Mouse (Mus musculus) midbrain, embryonic 11.5 days (tissue): ENCODE measurements around the gene Nfib. TPM values are rescaled to one million over a fixed set of nuclear protein-coding genes. Genes with fewer than 3 reads are reported as not detected.

ENCODE experiments used
- ATAC-seq: fragments of 200-750 bp; cut with Nextera tagmentation; 2 replicates; pipeline ENCODE4 v1.8.0; 2017; ENCODE audit warnings: moderate TSS enrichment, moderate library complexity; ENCODE audit not compliant: low FRiP score
- DNase-seq: peaks from one replicate; pipeline ENCODE4 v3.0.0; 2015; ENCODE audit warnings: low spot score; ENCODE audit errors: missing footprints
- H3K27ac ChIP-seq: fragments of 300-500 bp; sonication (generic); 2 replicates; pipeline ENCODE4 v1.5.1; 2014; ENCODE audit warnings: low read depth, low read length
- H3K27me3 ChIP-seq: fragments of 300-500 bp; sonication (generic); 2 replicates; pipeline ENCODE4 v1.6.1; 2014; ENCODE audit warnings: mild to moderate bottlenecking, low read length, moderate library complexity, mixed read lengths; ENCODE audit not compliant: control insufficient read depth, insufficient read depth
- H3K36me3 ChIP-seq: fragments of 300-500 bp; sonication (generic); 2 replicates; pipeline ENCODE4 v1.6.1; 2014; ENCODE audit warnings: mild to moderate bottlenecking, low read length, moderate library complexity, mixed read lengths; ENCODE audit not compliant: control insufficient read depth, insufficient read depth
- H3K4me1 ChIP-seq: fragments of 300-500 bp; sonication (generic); 2 replicates; pipeline ENCODE4 v1.6.1; 2014; ENCODE audit warnings: low read length; ENCODE audit not compliant: control insufficient read depth, insufficient read depth
- H3K4me2 ChIP-seq: fragments of 300-500 bp; sonication (generic); 2 replicates; pipeline ENCODE4 v1.6.1; 2014; ENCODE audit warnings: mild to moderate bottlenecking, moderate library complexity
- H3K4me3 ChIP-seq: fragments of 300-500 bp; sonication (generic); 2 replicates; pipeline ENCODE4 v1.5.1; 2014; ENCODE audit warnings: low read depth, low read length
- H3K9ac ChIP-seq: fragments of 300-500 bp; sonication (generic); 2 replicates; pipeline ENCODE4 v1.6.1; 2014; ENCODE audit warnings: low read length
- H3K9me3 ChIP-seq: fragments of 300-500 bp; sonication (generic); 2 replicates; pipeline ENCODE4 v1.6.1; 2016; ENCODE audit warnings: low read length; ENCODE audit not compliant: control insufficient read depth
- WGBS: fragments of 180-500 bp; shearing (Covaris S2); extraction: QIAGEN DNeasy Blood & Tissue Kit; methylation state at CpG from one replicate; pipeline ENCODE4 v1.1.7; 2014; 5-methylcytosine and 5-hydroxymethylcytosine counted together
- polyA plus RNA-seq: library from polyadenylated mRNA; unstranded; fragments of >200 nt; fragmentation: Nextera tagmentation; extraction: Ambion mirVana; gene quantifications from 2 replicates; pipeline ENCODE4 v1.2.1, GENCODE M21; 2014

Gene Nfib
- polyA plus RNA-seq, 1 experiment from 2014 or later: 19.9 TPM

DNA sequence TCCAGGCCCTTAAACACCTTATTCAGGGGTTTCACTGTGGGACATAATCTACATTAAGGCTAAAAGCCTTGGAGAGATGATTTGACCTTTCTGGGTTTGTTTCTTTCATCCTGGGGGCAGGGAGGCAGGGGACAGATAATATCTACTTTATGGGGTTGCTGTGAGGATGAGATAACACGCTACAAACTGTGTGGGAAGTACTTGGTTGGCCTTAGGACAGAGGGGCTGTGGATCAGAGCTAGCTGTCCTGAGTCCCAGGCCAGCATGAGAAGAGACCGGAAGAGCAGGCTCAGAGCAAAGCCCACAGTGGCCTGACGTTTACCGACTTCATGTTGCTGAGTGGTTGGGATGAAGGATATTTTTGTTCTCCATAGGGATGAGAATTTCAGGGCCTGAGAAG, 81.7 kb downstream of the Nfib start:
- 87% methylated on average over 4 of the region's 4 CpGs for WGBS
- Histone ChIP-seq H3K4me1 (no peaks in the 10 kb centered on the region), H3K9me3 (no peaks in the 10 kb centered on the region), H3K4me3 (no peak overlapping the region), H3K27ac (no peak overlapping the region), H3K27me3 (no peaks in the 10 kb centered on the region), H3K36me3 (no peaks in the 10 kb centered on the region), H3K9ac (no peak overlapping the region), H3K4me2 (no peak overlapping the region)
- DNase-seq (peak; percentile 17), ATAC-seq (no peak)

DNA sequence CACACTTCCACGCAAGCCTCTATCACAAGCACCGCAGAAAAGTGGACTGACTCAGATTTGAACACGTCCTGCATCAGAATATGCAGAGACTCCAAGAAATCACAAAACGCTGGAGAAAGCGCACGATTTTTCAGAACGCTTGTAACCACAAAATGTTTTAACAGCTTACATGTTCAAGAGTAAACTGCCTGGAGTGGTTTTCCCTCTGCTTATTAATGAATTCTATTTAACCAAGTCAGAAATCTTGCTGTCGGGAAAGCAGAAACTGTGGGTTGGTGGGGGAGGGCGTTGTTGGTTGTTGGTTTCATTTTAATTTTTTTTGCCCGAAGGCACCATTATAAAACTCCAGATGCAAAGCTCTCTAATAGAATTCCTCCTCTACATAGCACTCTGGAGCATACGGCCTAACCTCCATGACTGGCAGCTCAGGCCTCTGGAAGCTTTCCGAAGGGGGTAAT, 82.4 kb downstream of the Nfib start:
- 90% methylated on average over 12 of the region's 12 CpGs for WGBS
- Histone ChIP-seq H3K27me3 (no peaks in the 10 kb centered on the region), H3K36me3 (no peaks in the 10 kb centered on the region), H3K9ac (no peak overlapping the region), H3K4me3 (no peak overlapping the region), H3K4me1 (no peaks in the 10 kb centered on the region), H3K4me2 (no peak overlapping the region), H3K9me3 (no peaks in the 10 kb centered on the region), H3K27ac (no peak overlapping the region)
- DNase-seq (peak; percentile 80), ATAC-seq (no peak)

DNA sequence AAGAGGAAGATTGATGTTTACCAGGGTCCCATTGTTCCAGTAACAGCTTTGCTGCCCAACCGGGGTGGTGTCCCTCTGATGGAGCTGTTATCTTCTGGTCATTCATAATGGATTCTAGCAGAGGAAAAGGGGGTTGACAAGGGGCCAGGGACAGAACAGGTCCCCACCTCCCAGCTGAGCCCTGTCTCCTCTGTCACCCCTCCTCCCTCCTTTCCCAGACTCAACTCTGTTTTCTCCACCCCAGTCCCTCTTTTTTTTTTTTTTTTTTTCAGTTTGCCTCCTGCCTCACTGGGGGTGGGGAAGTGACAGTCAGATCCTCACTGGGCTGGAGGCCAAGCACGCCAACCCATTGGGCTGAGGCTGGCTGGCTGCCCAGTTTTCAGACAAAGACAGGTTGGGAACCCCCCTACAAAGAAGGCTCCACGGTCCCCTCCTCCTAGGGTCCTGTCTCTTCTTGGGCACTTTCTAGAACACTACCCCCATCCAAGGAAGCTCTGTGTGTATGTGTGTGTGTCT, 83.2 kb downstream of the Nfib start:
- peak; percentile 56 for DNase-seq
- H3K4me3 ChIP-seq: no peak overlapping the region
- no peak overlapping the region for H3K9ac ChIP-seq
- no peak overlapping the region for H3K4me2 ChIP-seq
- 33% methylated on average over 3 of the region's 3 CpGs for WGBS
- H3K27me3 ChIP-seq: no peaks in the 10 kb centered on the region
- no peaks in the 10 kb centered on the region for H3K36me3 ChIP-seq
- peak; percentile 83 for ATAC-seq
- no peak overlapping the region for H3K27ac ChIP-seq
- H3K9me3 ChIP-seq: no peaks in the 10 kb centered on the region
- H3K4me1 ChIP-seq: no peaks in the 10 kb centered on the region

DNA sequence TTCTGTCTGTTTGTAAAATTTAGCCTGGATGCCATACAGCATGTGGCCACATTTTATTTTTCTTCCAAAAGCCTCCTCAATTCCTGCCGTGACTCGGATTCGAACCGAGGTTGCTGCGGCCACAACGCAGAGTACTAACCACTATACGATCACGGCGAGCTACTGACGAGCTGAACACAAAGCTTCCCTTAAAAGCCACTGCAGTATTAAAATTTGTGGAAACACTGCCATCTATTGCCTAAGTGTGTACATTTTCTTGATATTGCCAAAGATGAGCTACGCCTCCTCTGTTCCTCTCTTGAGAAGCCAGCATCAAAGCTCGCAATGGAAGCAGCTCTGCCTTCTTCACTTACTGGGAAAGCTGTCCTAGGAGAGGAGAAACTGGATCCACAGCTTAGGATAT, 86.0 kb downstream of the Nfib start:
- Histone ChIP-seq H3K4me1 (no peaks in the 10 kb centered on the region), H3K4me2 (no peak overlapping the region), H3K36me3 (no peaks in the 10 kb centered on the region), H3K4me3 (no peak overlapping the region), H3K9me3 (no peaks in the 10 kb centered on the region), H3K27me3 (no peaks in the 10 kb centered on the region), H3K27ac (no peak overlapping the region), H3K9ac (no peak overlapping the region)
- no peak for ATAC-seq
- peak; percentile 90 for DNase-seq
- 74% methylated on average over 12 of the region's 12 CpGs for WGBS

DNA sequence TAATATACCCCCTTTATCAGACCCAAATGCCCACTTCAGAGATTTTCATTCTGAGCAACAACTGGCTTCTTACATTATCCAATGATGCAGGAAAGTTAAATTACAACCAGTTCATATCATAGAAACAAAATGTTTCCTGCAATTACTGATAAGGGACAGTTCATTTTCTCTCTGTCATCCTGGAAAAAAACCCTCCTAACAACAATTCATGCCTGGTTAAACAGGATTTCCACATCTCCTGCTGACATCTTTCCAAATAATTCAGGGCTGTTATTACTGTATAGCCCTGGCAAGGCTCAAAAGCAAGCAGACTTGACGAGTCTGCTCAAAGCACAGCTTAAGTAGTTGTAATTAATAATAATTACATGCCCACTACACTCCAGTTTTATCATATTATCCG, 86.5 kb downstream of the Nfib start:
- ATAC-seq (no peak), DNase-seq (peak; percentile 57)
- no peak overlapping the region for H3K9ac ChIP-seq
- H3K36me3 ChIP-seq: no peaks in the 10 kb centered on the region
- H3K9me3 ChIP-seq: no peaks in the 10 kb centered on the region
- 82% methylated on average over 2 of the region's 2 CpGs for WGBS
- H3K4me1 ChIP-seq: no peaks in the 10 kb centered on the region
- no peak overlapping the region for H3K27ac ChIP-seq
- no peak overlapping the region for H3K4me2 ChIP-seq
- no peaks in the 10 kb centered on the region for H3K27me3 ChIP-seq
- no peak overlapping the region for H3K4me3 ChIP-seq

DNA sequence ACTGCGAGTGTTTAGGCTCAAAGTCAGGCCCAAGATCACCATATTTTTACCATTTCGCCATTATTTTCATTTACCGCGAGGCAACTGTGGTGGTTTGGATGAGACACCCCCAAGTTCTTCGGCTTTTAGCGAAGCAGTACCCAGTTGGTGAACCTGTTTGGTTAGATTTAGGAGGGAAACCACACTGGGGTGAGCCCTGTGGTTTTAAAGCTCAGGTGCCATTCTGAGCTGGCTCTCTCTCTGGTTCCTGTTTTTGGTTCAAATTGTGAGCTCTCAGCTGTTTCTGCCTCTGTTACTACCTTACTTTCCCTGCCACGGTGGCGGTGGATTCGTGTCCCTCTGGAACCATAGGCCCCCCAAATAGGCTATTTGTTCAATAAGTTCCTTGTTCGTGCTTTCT, 88.3 kb downstream of the Nfib start:
- Histone ChIP-seq H3K4me2 (no peak overlapping the region), H3K4me1 (no peaks in the 10 kb centered on the region), H3K27me3 (no peaks in the 10 kb centered on the region), H3K9me3 (no peaks in the 10 kb centered on the region), H3K9ac (no peak overlapping the region), H3K4me3 (no peak overlapping the region), H3K36me3 (no peaks in the 10 kb centered on the region), H3K27ac (no peak overlapping the region)
- peak; percentile 66 for DNase-seq
- ATAC-seq: no peak
- WGBS: 94% methylated on average over 10 of the region's 10 CpGs

DNA sequence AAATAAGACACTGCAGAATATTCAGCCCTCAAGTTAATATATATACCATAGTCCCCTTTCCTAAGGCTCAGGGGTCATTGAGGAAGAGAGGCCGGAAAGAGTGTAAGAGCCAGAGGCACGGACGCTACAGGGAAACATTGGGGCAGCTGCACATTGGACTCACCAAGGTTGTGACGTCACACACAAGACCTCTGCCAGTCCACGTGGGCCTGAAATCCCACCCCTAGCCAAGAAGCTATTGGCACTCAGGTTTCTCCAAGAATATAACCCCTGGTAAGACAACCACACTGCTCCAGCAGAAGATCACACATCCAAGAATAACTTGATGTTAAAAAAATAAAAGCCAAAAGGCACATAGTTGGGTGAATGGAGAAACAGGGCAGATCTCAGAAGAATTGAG, 89.8 kb downstream of the Nfib start:
- H3K27me3 ChIP-seq: no peaks in the 10 kb centered on the region
- H3K4me1 ChIP-seq: no peaks in the 10 kb centered on the region
- WGBS: 90% methylated on average over 5 of the region's 5 CpGs
- no peaks in the 10 kb centered on the region for H3K9me3 ChIP-seq
- H3K9ac ChIP-seq: no peak overlapping the region
- ATAC-seq (no peak), DNase-seq (peak; percentile 54)
- no peak overlapping the region for H3K4me2 ChIP-seq
- H3K36me3 ChIP-seq: no peaks in the 10 kb centered on the region
- no peak overlapping the region for H3K27ac ChIP-seq
- no peak overlapping the region for H3K4me3 ChIP-seq

DNA sequence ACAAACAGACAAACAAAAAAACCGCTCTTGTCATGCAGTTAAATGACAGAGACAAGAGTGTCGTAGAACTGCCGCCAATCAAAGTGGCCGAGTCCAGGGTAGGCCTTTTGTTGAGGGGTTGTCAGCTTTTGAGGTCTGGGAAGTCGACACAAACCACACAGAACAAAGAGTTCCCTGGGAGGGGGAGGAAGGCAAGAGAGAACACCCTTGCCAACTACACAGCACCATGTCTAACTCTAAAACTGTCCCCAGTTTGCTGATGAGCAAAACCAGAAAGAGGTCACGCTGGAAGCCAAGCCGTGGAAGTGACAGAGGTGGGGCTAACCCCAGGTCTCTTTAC, 91.1 kb downstream of the Nfib start:
- Histone ChIP-seq H3K27me3 (no peaks in the 10 kb centered on the region), H3K4me1 (no peaks in the 10 kb centered on the region), H3K36me3 (no peaks in the 10 kb centered on the region), H3K27ac (no peak overlapping the region), H3K9me3 (no peaks in the 10 kb centered on the region), H3K9ac (no peak overlapping the region), H3K4me3 (no peak overlapping the region), H3K4me2 (no peak overlapping the region)
- DNase-seq: peak; percentile 94
- WGBS: 28% methylated on average over 7 of the region's 7 CpGs
- peak; percentile 74 for ATAC-seq

DNA sequence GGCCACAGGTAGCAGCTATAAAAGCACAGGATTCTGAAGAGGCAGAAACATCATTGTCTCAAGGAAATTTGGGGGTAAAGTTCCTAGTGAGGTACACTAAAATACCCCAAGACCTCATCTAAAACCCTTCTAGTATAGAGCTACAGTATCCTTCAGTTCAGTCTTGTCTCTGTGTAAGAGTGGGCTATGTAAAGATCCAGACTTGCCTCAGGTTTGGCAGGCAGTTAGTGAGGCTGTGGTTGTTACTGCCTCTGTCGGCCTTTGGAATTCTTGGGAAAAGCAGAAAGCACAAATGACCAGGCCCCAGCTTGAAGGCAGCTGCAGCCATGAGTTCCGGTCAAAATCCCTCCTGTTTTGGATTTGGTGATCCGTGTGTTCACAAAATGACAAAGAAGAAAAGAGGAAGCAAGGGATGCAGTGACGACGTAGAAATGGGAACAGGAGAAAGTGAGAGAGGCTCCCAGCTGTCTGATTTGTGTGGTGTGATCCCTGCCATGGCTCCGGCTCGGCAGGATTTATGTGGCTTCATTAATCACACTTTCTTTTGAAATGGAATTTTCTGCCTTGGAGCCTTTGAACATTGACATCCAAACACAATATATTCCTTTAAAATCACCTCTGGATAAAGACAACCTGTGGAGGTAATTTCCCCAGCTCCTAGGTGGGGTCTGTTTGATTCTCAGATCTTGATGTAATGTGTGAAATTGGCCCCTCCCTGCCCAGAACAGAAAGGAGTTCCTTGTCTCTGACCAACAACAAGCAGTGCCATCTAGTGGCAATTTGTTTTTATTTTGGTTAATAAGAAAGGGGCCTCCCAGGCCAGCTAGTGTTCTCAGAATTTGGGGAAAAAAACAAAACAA, 91.7 kb downstream of the Nfib start:
- Histone ChIP-seq H3K9me3 (no peaks in the 10 kb centered on the region), H3K27me3 (no peaks in the 10 kb centered on the region), H3K27ac (no peak overlapping the region), H3K4me1 (no peaks in the 10 kb centered on the region), H3K9ac (peak overlapping the region; percentile 32; the same call in 1 of the 2 replicates), H3K4me3 (no peak overlapping the region), H3K4me2 (no peak overlapping the region), H3K36me3 (no peaks in the 10 kb centered on the region)
- WGBS: 42% methylated on average over 7 of the region's 7 CpGs
- DNase-seq (peak; percentile 68), ATAC-seq (peak; percentile 78)
